Mouse (Mus musculus): Measurements from ENCODE around the gene Tfip11.

DNA sequence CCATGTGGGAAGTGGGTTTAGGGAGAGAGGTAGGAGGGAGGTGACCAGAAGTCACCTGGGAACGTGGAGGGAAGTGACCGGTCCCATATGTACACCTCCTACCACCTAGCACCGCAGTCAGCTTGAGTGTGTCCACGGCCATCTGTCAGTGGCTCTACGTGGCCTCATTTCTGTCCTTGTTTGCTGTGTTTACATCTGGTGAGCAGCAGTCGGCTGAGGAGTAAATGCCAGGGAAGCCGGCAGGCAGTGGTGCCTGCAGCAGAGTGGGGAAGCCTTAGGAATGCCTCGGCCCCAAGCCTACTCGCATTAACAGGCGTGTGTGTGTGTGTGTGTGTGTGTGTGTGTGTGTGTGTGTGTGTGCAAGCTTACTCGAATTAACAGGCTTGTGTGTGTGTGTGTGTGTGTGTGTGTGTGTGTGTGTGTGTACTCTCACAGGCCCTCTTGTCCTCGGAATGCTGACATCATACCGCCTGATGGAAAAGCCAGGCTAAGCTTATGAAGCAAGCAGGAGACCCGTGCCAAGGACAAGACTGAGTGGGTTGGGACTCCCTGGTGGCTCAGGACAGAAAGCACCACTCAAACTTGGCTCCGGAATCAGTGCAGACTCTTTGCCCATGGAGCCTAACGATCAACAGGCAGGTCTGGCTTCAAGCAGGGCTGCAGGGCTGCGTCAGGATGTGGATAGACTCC, 56.6 kb downstream of the Tfip11 start:
- no peak for TF ChIP-seq USF1 (IDR thresholded peaks at IDR 0.05; ENCODE audit: low read depth)
- no peak for TF ChIP-seq POLR2A (IDR thresholded peaks at IDR 0.05; ENCODE audit: insufficient read length, low read depth)
- no peak for TF ChIP-seq TCF3 (IDR thresholded peaks at IDR 0.05; ENCODE audit: insufficient read length, low read depth)
- TF ChIP-seq REST (IDR thresholded peaks at IDR 0.05; ENCODE audit: insufficient read depth, insufficient read length), result no peak
- TF ChIP-seq MAX (IDR thresholded peaks at IDR 0.05; ENCODE audit: low read depth), result no peak
- TF ChIP-seq SRF (IDR thresholded peaks at IDR 0.05; ENCODE audit: control insufficient read depth, insufficient read length, low read depth), result no peak
- no peak for TF ChIP-seq POLR2AphosphoS2 (IDR thresholded peaks at IDR 0.05; ENCODE audit: insufficient read length, low read depth)
